Mouse (Mus musculus): ENCODE data around the gene Misp. TPM values are rescaled to one million over a fixed set of nuclear protein-coding genes. Genes with fewer than 3 reads are reported as not detected.

Misp gene
- polyA plus RNA-seq, 1 experiment from 2014 or later: 0.63 TPM

DNA sequence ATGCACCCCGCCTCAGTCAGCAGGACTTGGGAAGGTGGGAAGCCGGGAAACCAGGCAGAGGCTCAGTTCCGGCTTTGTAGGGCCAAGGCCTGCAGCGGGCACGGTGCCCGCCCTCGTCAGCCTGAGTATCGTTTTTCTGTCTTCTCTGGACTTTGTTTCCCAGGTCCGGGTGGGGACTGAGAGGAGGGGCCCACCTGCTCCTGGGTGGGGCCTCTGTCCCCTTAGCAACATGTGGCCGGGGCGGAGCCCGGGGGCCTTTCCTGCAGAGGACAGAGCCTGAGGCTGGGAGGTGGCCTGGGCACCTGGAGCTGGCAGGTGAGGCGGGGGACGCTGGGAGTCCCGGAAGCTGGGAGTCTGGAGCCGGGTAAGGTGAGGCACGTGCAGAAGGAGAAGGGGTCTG is 1.6 kb downstream of the Misp start:
- Histone ChIP-seq H3K36me3 (ENCODE audit: control insufficient read depth, insufficient read depth, low read length) (no peaks in the 10 kb centered on the region), H3K9ac (ENCODE audit: low read depth, low read length) (peak overlapping the region; percentile 43; the same call in 1 of the 2 replicates), H3K27ac (ENCODE audit: low read depth, low read length) (no peak overlapping the region), H3K27me3 (ENCODE audit: control insufficient read depth, insufficient read depth, low read length) (peaks cover 3% of the 10 kb centered on the region; the same call in 1 of the 2 replicates), H3K4me3 (ENCODE audit: low read depth, low read length) (no peak overlapping the region), H3K4me1 (ENCODE audit: control insufficient read depth, insufficient read depth, low read length) (peaks cover 17% of the 10 kb centered on the region), H3K9me3 (replicated peaks; ENCODE audit: control insufficient read depth, low read length) (no peaks in the 10 kb centered on the region), H3K4me2 (no peak overlapping the region; the same call in 1 of the 2 replicates)
- WGBS (ENCODE audit: insufficient replicate concordance): 42% methylated on average over 15 of the region's 17 CpGs
- no peak for ATAC-seq (replicated peaks; ENCODE audit: insufficient number of reproducible peaks, low FRiP score, low TSS enrichment)

DNA sequence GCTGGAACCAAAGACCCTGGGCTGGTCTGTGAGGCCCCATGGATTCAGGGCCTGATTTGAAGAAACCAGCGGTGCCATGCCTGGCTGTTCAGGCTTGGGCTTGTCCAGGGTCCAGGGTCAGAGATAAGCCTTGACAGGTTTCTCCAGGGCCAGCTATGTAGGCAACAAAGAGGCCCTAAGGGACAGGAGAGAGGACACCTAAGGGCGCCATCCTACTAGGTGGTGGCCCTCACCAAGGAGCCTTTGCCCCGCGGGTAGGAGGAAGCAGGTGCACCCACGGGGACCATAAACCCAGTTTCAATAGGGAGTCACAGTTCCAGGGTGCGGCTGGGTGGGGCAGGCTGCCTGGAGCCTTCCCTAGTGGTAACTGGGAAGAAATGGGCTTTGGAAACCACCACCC is 2.2 kb downstream of the Misp start:
- Histone ChIP-seq H3K36me3 (ENCODE audit: control insufficient read depth, insufficient read depth, low read length) (no peaks in the 10 kb centered on the region), H3K27me3 (ENCODE audit: control insufficient read depth, insufficient read depth, low read length) (peaks cover 3% of the 10 kb centered on the region; the same call in 1 of the 2 replicates), H3K4me3 (ENCODE audit: low read depth, low read length) (no peak overlapping the region), H3K4me1 (ENCODE audit: control insufficient read depth, insufficient read depth, low read length) (peaks cover 17% of the 10 kb centered on the region), H3K4me2 (no peak overlapping the region), H3K27ac (ENCODE audit: low read depth, low read length) (no peak overlapping the region), H3K9me3 (replicated peaks; ENCODE audit: control insufficient read depth, low read length) (no peaks in the 10 kb centered on the region), H3K9ac (ENCODE audit: low read depth, low read length) (0 out of 2 replicates have a peak overlapping the region, but pooled peaks have one; percentile 43)
- no peak for ATAC-seq (replicated peaks; ENCODE audit: insufficient number of reproducible peaks, low FRiP score, low TSS enrichment)
- 62% methylated on average over 6 of the region's 6 CpGs for WGBS (ENCODE audit: insufficient replicate concordance)

GRCm38 (mm10) chr10:79824413-79824812 is 3.6 kb downstream of the Misp start:
- Histone ChIP-seq H3K9me3 (replicated peaks; ENCODE audit: control insufficient read depth, low read length) (no peaks in the 10 kb centered on the region), H3K27ac (ENCODE audit: low read depth, low read length) (peak overlapping the region; percentile 13), H3K4me3 (ENCODE audit: low read depth, low read length) (no peak overlapping the region), H3K4me1 (ENCODE audit: control insufficient read depth, insufficient read depth, low read length) (peaks cover 17% of the 10 kb centered on the region), H3K36me3 (ENCODE audit: control insufficient read depth, insufficient read depth, low read length) (no peaks in the 10 kb centered on the region), H3K9ac (ENCODE audit: low read depth, low read length) (no peak overlapping the region), H3K27me3 (ENCODE audit: control insufficient read depth, insufficient read depth, low read length) (peaks cover 3% of the 10 kb centered on the region; the same call in 1 of the 2 replicates), H3K4me2 (no peak overlapping the region)
- WGBS (ENCODE audit: insufficient replicate concordance): 47% methylated on average over 6 of the region's 6 CpGs
- ATAC-seq (replicated peaks; ENCODE audit: insufficient number of reproducible peaks, low FRiP score, low TSS enrichment): no peak

- no peaks in the 10 kb centered on the region for H3K4me1 ChIP-seq (ENCODE audit: control insufficient read depth, insufficient read depth, low read length)
- H3K27me3 ChIP-seq (ENCODE audit: control insufficient read depth, insufficient read depth, low read length): peaks cover 2% of the 10 kb centered on the region; the same call in 1 of the 2 replicates
- WGBS (ENCODE audit: insufficient replicate concordance): 77% methylated on average over 3 of the region's 3 CpGs
- H3K9me3 ChIP-seq (replicated peaks; ENCODE audit: control insufficient read depth, low read length): no peaks in the 10 kb centered on the region
- no peak overlapping the region for H3K27ac ChIP-seq (ENCODE audit: low read depth, low read length)
- H3K9ac ChIP-seq (ENCODE audit: low read depth, low read length): no peak overlapping the region
- no peaks in the 10 kb centered on the region for H3K36me3 ChIP-seq (ENCODE audit: control insufficient read depth, insufficient read depth, low read length)
- no peak overlapping the region for H3K4me2 ChIP-seq
- H3K4me3 ChIP-seq (ENCODE audit: low read depth, low read length): no peak overlapping the region
- ATAC-seq (replicated peaks; ENCODE audit: insufficient number of reproducible peaks, low FRiP score, low TSS enrichment): no peak
Observed at GRCm38 (mm10) chr10:79831583-79831982, 10.8 kb downstream of the Misp start.

GRCm38 (mm10) chr10:79832026-79832785 is 11.4 kb downstream of the Misp start:
- peaks cover 3% of the 10 kb centered on the region; the same call in 1 of the 2 replicates for H3K9me3 ChIP-seq (replicated peaks; ENCODE audit: control insufficient read depth, low read length)
- ATAC-seq (replicated peaks; ENCODE audit: insufficient number of reproducible peaks, low FRiP score, low TSS enrichment): no peak

GRCm38 (mm10) chr10:79832786-79833181 is 12.0 kb downstream of the Misp start:
- Histone ChIP-seq H3K36me3 (ENCODE audit: control insufficient read depth, insufficient read depth, low read length) (no peaks in the 10 kb centered on the region), H3K27me3 (ENCODE audit: control insufficient read depth, insufficient read depth, low read length) (no peaks in the 10 kb centered on the region), H3K4me1 (ENCODE audit: control insufficient read depth, insufficient read depth, low read length) (no peaks in the 10 kb centered on the region), H3K4me3 (ENCODE audit: low read depth, low read length) (no peak overlapping the region), H3K4me2 (no peak overlapping the region), H3K27ac (ENCODE audit: low read depth, low read length) (no peak overlapping the region), H3K9ac (ENCODE audit: low read depth, low read length) (no peak overlapping the region), H3K9me3 (replicated peaks; ENCODE audit: control insufficient read depth, low read length) (peaks cover 3% of the 10 kb centered on the region; the same call in 1 of the 2 replicates)
- ATAC-seq (replicated peaks; ENCODE audit: insufficient number of reproducible peaks, low FRiP score, low TSS enrichment): no peak
- 67% methylated on average over 9 of the region's 9 CpGs for whole genome bisulfite sequencing (ENCODE audit: insufficient replicate concordance)

More at GRCm38 (mm10) chr10:79832026-79832785, 11.4 kb downstream of the Misp start:
- no peak overlapping the region for H3K4me3 ChIP-seq (ENCODE audit: low read depth, low read length)
- H3K9ac ChIP-seq (ENCODE audit: low read depth, low read length): no peak overlapping the region
- H3K36me3 ChIP-seq (ENCODE audit: control insufficient read depth, insufficient read depth, low read length): no peaks in the 10 kb centered on the region
- H3K27ac ChIP-seq (ENCODE audit: low read depth, low read length): no peak overlapping the region
- H3K4me2 ChIP-seq: no peak overlapping the region
- H3K27me3 ChIP-seq (ENCODE audit: control insufficient read depth, insufficient read depth, low read length): no peaks in the 10 kb centered on the region
- 67% methylated on average over 7 of the region's 7 CpGs for WGBS (ENCODE audit: insufficient replicate concordance)
- no peaks in the 10 kb centered on the region for H3K4me1 ChIP-seq (ENCODE audit: control insufficient read depth, insufficient read depth, low read length)

- H3K9me3 ChIP-seq (replicated peaks; ENCODE audit: control insufficient read depth, low read length): peaks cover 3% of the 10 kb centered on the region; the same call in 1 of the 2 replicates
- H3K27me3 ChIP-seq (ENCODE audit: control insufficient read depth, insufficient read depth, low read length): no peaks in the 10 kb centered on the region
- H3K4me3 ChIP-seq (ENCODE audit: low read depth, low read length): no peak overlapping the region
- no peak overlapping the region for H3K9ac ChIP-seq (ENCODE audit: low read depth, low read length)
- H3K4me2 ChIP-seq: peak overlapping the region; percentile 19; the same call in 1 of the 2 replicates
- 20% methylated on average over 9 of the region's 9 CpGs for WGBS (ENCODE audit: insufficient replicate concordance)
- H3K27ac ChIP-seq (ENCODE audit: low read depth, low read length): no peak overlapping the region
- peak; percentile 44; the same call in 1 of the 2 replicates for ATAC-seq (replicated peaks; ENCODE audit: insufficient number of reproducible peaks, low FRiP score, low TSS enrichment)
- H3K4me1 ChIP-seq (ENCODE audit: control insufficient read depth, insufficient read depth, low read length): no peaks in the 10 kb centered on the region
- no peaks in the 10 kb centered on the region for H3K36me3 ChIP-seq (ENCODE audit: control insufficient read depth, insufficient read depth, low read length)
Observed at GRCm38 (mm10) chr10:79834769-79835398, 14.1 kb downstream of the Misp start.

DNA sequence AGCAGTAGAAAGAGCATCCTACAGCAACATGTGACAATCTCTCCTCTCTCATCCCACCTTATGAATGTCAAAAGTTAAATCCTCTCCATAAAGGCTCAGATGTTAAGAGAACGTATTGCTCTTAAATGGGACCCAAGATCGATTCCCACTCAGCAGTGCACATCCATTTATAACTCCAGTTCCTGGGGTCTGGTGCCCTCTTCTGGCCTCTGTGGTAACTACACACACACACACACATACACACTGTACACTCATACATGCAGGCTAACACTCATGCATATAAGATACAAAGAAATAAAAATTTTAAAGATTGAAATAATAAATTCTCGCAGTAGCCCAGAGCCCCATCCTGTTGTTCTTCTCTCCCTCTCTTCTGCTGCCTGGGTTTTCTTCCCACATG is 16.1 kb downstream of the Misp start:
- no peak overlapping the region for H3K9ac ChIP-seq (ENCODE audit: low read depth, low read length)
- H3K27ac ChIP-seq (ENCODE audit: low read depth, low read length): no peak overlapping the region
- H3K27me3 ChIP-seq (ENCODE audit: control insufficient read depth, insufficient read depth, low read length): no peaks in the 10 kb centered on the region
- 95% methylated on average over 3 of the region's 3 CpGs for WGBS (ENCODE audit: insufficient replicate concordance)
- H3K4me3 ChIP-seq (ENCODE audit: low read depth, low read length): no peak overlapping the region
- H3K4me1 ChIP-seq (ENCODE audit: control insufficient read depth, insufficient read depth, low read length): peaks cover 5% of the 10 kb centered on the region; the same call in 1 of the 2 replicates
- ATAC-seq (replicated peaks; ENCODE audit: insufficient number of reproducible peaks, low FRiP score, low TSS enrichment): no peak
- H3K4me2 ChIP-seq: no peak overlapping the region
- no peaks in the 10 kb centered on the region for H3K36me3 ChIP-seq (ENCODE audit: control insufficient read depth, insufficient read depth, low read length)
- peaks cover 3% of the 10 kb centered on the region; the same call in 1 of the 2 replicates for H3K9me3 ChIP-seq (replicated peaks; ENCODE audit: control insufficient read depth, low read length)

All from heart, embryonic 11.5 days (tissue).